In the genomic region with DNA sequence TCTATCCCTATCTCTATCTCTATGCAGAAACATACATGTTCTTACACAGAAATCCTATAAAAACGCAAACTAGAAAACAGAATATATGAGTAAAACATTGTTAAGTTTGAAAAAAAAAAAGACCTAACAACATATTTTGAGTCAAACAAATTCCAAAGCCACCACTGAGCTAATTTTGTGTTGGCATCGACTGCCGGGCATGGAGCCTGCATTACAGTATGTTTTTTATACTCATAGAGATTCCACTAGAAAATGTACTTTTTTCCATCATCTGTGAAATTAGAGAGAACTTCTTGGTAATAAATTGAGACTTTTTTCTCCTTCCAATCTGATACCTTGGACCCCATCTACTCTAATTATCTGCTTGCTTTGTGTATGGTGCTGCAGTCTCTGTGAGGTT, we compare ENCODE assay signal across 17 mouse cellular contexts.
DNase-seq lines count a peak whose midpoint lies in the region; ATAC-seq lines count a peak whose summit lies in the region.
"Had no signal": no experiment of that assay in that cellular context is flagged by ENCODE, and none has a peak within 500 bp of the region (broad histone marks: within the 10 kb centered on the region; RNA-seq: fewer than 3 reads in every experiment).

No protein-coding gene starts in this region.

- peak; percentile 57; the same call in 1 of the 2 replicates for ATAC-seq in frontal cortex, adult (ENCODE audit: low TSS enrichment)
- ATAC-seq: activated CD4-positive, CD25-positive, alpha-beta regulatory T cell, adult 4 months; forebrain, embryonic 15.5 days; hindbrain, postnatal 0 days had no signal

- intact Hi-C loops in left cerebral cortex, postnatal 36 days (cut with DNase I) = no loop called here
- intact Hi-C loops in gastrocnemius, postnatal 14 days (cut with DNase I; ENCODE audit: low total_unique reads) = no loop called here

- DNase-seq in frontal cortex, postnatal 10 days (ENCODE audit: low spot score in 2 of 2) = no peak
- DNase-seq in left cerebral cortex, postnatal 36 days (ENCODE audit: low spot score in 2 of 2) = peak; percentile 10 to 11
- no peak for DNase-seq in left cerebral cortex, adult 11 months (ENCODE audit: low spot score)
- DNase-seq in right cerebral cortex, postnatal 25 days = peak; percentile 4
- DNase-seq in thymus, postnatal 36 days = no peak
- no peak for DNase-seq in gastrocnemius, postnatal 14 days
- DNase-seq: adrenal gland, postnatal 14 days; cerebellum, adult 2 months; cerebellum, postnatal 10 days; embryo, embryonic 11 days; gastrocnemius, postnatal 10 days; heart, adult 2 months; heart, postnatal 14 days had no signal

Comparison
In these comparisons a context has a peak if more than half of its experiments do, and no peak if none do; other contexts are left out.
1. DNase-seq: peak in left cerebral cortex, postnatal 36 days (2 of 2) and right cerebral cortex, postnatal 25 days (single experiment); none in frontal cortex, postnatal 10 days (0 of 2), left cerebral cortex, adult 11 months (single experiment), thymus, postnatal 36 days (0 of 2) and gastrocnemius, postnatal 14 days (single experiment).